Mouse (Mus musculus) heart, postnatal 25 days (tissue): ENCODE results near the gene Dnaic1. TPM values are rescaled to one million over a fixed set of nuclear protein-coding genes. Genes with fewer than 3 reads are reported as not detected.
"Not testable (repeated sequence)": the region's sequence is repeated elsewhere in the genome, so short reads cannot be mapped to it uniquely, and the experiment has no call there.

Experiments used
- DNase-seq: peaks from one replicate; pipeline ENCODE4 v3.0.0; 2022; ENCODE audit warnings: low spot score
- intact Hi-C: fragments of 180-260 bp; cut with DNase I; formaldehyde crosslinking; loops from one replicate; pipeline ENCODE4 v1.15.1; 2025
- total RNA-seq, 2 experiments: library from RNA; stranded (reverse); gene quantifications; 2 replicates each; pipeline ENCODE4 v1.2.3; 2021

Dnaic1 gene
- total RNA-seq, 2 experiments from 2014 or later: 1.8 to 2.7 TPM

GRCm38 (mm10) chr4:41682789-41683188 is 113.2 kb downstream of the Dnaic1 start:
- intact Hi-C loops: no loop called here
- DNase-seq: no peak

DNA sequence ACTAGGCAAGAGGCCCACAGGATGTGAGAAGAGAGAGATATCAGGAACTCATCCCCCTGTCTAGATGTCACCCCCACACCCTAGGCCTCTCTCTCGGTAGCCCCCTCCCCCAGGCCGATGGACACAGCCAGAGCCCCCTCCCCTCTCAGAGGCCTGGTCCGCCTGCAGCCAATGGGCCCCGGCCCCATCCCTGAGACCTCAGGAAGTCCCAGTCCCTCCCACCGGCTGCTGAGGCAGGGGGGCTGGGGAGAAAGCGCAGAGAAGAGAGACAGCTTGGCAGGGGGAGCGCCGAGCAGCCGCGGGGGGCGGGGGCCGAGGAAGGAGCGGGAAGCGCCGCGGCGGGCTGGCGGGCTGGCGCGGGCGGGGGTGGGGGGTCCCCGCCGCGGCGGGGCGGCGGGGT is 113.7 kb downstream of the Dnaic1 start:
- intact Hi-C loops, DNase-seq: not testable (repeated sequence)

GRCm38 (mm10) chr4:41684131-41684930 is 114.8 kb downstream of the Dnaic1 start:
- DNase-seq, intact Hi-C loops: not testable (repeated sequence)

GRCm38 (mm10) chr4:41684931-41685453 is 115.4 kb downstream of the Dnaic1 start:
- intact Hi-C loops: not testable (repeated sequence)

DNA sequence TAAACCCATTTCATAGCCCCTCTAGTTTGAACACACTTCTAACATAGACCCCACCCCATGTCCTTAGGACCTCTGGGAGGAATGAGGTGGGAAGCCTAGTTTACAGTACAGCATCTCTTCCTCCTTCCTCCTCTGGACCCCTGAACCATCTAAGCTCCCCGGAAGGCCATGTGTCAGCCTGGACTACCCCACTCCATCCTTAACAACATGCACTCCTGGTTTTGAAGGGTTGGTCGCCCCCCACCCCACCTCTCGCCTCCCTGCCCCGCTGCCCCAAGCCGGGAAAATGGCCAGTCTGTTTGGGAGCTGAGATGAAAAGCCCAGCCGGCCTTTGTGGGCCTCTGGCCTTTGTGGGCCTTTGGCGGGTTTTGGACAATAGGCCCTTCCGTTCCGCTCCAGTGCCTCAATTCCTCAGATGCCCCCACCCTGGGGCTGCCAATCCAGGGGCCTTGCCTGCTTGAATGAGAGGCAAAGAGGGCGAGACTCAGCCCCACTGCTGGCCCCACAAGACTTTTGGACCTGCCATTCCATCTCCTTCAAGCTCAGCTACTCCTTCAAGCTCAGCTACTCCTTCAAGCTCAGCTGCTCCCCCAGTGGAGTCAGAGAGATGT is 116.4 kb downstream of the Dnaic1 start:
- DNase-seq, intact Hi-C loops: not testable (repeated sequence)

More at GRCm38 (mm10) chr4:41684931-41685453, 115.4 kb downstream of the Dnaic1 start:
- not testable (repeated sequence) for DNase-seq

Other genes starting within 250 kb of the Dnaic1 start
- gene Ubap1, start 220.8 kb upstream of the Dnaic1 start, total RNA-seq: 10 to 100 TPM; 33.9 to 35.9 TPM
- gene Kif24, start 104.9 kb upstream of the Dnaic1 start, total RNA-seq: under 1 TPM; 0.26 to 0.45 TPM
- gene Nudt2, start 104.6 kb upstream of the Dnaic1 start, total RNA-seq: 10 to 100 TPM; 29.6 to 32.7 TPM
- 10 to 100 TPM; 10.2 to 10.4 TPM for gene AI464131, start 66.7 kb upstream of the Dnaic1 start, total RNA-seq
- not detected for gene 1110017D15Rik, start 52.4 kb upstream of the Dnaic1 start, total RNA-seq
- gene Fam219a, start 237 bp upstream of the Dnaic1 start, total RNA-seq: 10 to 100 TPM; 12.5 to 14.3 TPM
- gene Enho, start 70.5 kb downstream of the Dnaic1 start, total RNA-seq: 1 to 10 TPM; 8.0 to 8.8 TPM
- 1 to 10 TPM; 4.2 to 5.1 TPM for gene Cntfr, start 127.3 kb downstream of the Dnaic1 start, total RNA-seq
- gene Il11ra1, start 130.2 kb downstream of the Dnaic1 start, total RNA-seq: 10 to 100 TPM; 74.2 to 87.4 TPM
- gene Rpp25l, start 143.8 kb downstream of the Dnaic1 start, total RNA-seq: 10 to 100 TPM; 30.5 to 32.0 TPM
- gene Dctn3, start 153.4 kb downstream of the Dnaic1 start, total RNA-seq: 10 to 100 TPM; 74.8 to 79.9 TPM
- gene Arid3c, start 161.4 kb downstream of the Dnaic1 start, total RNA-seq: not detected
- 10 to 100 TPM; 52.1 to 52.9 TPM for gene Galt, start 185.5 kb downstream of the Dnaic1 start, total RNA-seq
- 10 to 100 TPM; 18.0 to 19.6 TPM for gene Sigmar1, start 186.4 kb downstream of the Dnaic1 start, total RNA-seq
- 10 to 100 TPM; 11.6 to 17.2 TPM for gene Ccl27a, start 204.5 kb downstream of the Dnaic1 start, total RNA-seq